Mouse (Mus musculus) erythroblast, embryonic 14.5 days (primary cell): ENCODE measurements around the gene Sarnp.

Experiments
- GATA1 ChIP-seq: IDR thresholded peaks from 2 replicates; pipeline ENCODE4 v1.6.1; 2012; ENCODE audit warnings: low read length, inconsistent platforms, mixed read lengths
- TAL1 ChIP-seq: IDR thresholded peaks from 3 replicates; pipeline ENCODE4 v1.6.1; 2012; ENCODE audit warnings: low read length, inconsistent platforms, mixed read lengths

DNA sequence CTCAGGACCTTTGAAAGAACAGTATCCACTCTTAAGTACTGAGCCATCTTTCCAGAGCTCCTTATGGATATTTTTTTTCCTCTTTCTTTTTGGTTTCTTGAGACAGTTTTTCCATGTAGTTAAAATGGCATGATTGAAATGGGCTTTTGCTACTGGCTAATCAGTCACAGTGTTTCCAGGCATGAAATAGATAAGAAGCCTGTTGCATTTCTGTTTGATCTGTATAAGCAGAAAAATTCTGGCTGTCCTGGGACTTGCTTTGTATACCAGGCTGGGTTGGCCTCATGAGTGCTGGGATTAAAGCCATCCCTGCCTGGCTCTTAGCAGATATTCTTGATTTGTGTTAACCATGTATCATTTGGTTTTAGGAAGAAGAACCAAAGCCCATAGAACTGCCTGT, 22.3 kb downstream of the Sarnp start:
- TF ChIP-seq GATA1, result no peak
- TF ChIP-seq TAL1, result no peak
